Mouse (Mus musculus): Measurements from ENCODE around the gene Pnkd.

- TF ChIP-seq CTCF (IDR thresholded peaks at IDR 0.05; ENCODE audit: low read depth, low read length) (no peak), GATA1 (IDR thresholded peaks at IDR 0.05; ENCODE audit: borderline replicate concordance, low read length) (no peak), GATA2 (IDR thresholded peaks at IDR 0.05; ENCODE audit: borderline replicate concordance, low read depth, low read length) (no peak), TAL1 (conservative IDR thresholded peaks at IDR 0.05; ENCODE audit: low read depth, low read length) (no peak), POLR2AphosphoS5 (IDR thresholded peaks at IDR 0.05; ENCODE audit: insufficient replicate concordance, low read depth, low read length) (no peak)
Observed at GRCm38 (mm10) chr1:74340361-74340764, 55.6 kb downstream of the Pnkd start.

Measured in G1E (cell line).